Mouse (Mus musculus): ENCODE results near the gene Babam2.

Gene Babam2

DNA sequence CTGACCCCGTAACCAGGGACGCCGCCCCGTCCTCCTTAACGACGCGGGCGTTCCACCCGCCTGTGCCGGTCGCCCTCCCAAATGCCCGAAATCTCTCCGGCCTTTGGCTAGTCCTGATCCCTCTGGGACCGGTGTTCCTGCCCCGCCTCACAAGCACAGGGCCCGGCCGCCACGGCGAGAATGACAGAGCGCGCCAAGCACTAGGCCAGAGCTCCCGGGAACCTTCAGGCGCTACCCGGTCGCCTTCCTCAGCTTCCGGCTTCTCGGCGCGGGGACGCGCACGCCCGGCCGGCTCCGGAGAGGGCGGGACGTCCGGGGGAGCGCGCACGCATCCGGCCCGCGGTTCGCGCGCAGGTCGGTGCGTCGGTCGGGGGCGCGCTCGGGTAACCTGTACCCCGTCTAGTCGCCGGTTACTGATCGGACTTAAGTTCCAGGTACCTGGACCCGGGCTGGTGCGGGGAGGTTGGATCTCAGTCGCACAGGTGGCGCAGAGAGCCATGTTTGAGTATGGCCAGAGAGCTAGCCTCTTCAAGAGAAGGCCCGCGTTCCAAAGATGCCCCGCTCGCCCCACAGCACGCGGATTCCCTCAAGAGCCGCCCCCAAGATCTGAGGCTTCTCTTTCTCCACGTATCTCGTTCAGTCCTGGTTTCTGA lies at the start of gene Babam2:
Babam2 (plus strand) TSS at position 41 of the 653 bp plus-strand sequence.
- in situ Hi-C loops (cut with MboI), result loop anchor here (10.0 kb wide), 1 partner anchor 437 kb away; the partner anchor contains the start of gene Fosl2

DNA sequence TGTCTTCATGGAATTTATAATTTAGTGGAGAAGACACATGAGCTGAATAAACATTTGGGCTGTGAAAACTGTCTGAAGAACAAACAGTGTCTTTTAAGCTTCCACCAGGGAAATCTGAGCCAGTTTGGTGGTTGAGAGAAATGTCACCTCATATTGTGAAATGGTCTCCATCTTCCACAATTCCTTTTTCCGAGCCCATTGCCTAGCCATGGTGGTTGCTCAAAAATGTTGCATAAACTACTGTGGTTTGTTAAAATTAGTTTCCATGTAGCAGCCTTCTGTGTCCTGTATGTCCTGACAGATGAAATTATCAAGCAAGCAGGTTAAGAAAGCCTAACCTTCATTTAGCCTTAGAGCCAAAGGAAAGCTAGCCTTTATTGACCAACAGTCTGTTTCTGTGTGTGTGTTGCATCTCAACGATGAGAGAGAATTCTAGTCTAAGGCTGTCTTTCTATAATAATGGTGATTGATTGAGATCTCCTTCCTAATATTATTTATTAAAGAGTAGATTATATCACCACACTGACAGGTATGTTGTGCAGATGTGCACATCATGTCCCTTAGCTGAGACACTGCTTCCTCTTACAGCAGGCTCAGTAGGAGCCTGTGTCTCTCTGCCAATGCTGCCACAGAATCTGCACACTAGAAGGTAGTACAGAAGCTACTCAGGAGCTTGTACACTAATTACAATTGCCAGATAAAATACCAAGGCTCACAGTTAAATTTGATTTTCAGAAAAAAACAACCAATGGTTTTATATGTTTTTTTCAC lies 46.8 kb upstream of the Babam2 start:
- in situ Hi-C loops (cut with MboI), result no loop called here

DNA sequence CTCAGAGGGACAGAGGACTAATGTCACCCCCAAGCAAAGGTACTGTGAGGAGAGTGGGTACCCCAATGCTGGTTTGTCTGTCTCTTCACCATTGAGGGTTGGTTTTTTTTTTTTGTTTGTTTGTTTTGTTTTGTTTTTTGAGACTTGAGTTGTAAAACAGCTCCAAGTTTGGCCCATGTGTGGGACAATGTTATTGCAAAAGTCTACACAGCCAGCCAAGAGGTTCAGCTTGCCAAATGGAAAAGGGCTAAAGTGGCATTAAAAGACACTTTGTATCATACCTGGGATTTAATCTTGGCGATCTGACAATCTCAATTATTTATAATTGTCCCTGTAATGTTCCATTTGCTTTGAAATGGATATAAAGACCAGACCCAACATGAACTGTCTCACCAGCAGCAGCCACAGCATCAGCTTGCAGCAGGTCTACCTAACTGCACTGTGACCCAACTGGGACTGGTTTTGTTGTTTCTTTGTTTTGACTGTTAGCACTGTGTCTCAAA lies 41.7 kb upstream of the Babam2 start:
- in situ Hi-C loops (cut with MboI), result no loop called here

DNA sequence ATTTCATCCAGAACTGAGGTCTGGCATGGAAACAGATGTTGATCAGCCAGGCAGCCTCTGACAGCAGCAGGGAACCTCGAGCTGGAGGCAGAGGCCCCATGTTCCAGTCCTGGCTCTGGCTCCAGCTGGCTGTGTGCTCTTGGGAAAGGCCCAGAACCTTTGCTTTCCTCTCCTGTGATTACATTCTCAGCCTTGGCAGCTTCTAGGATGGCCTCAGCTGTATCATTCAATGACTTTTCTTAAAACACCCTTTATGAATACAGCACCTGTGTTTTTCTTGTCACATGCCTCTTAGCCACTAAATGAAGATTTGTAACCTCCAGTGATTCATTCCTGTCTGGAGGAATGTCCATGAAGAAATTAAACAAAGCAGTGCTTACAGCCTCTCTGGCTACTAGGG lies 31.3 kb upstream of the Babam2 start:
- in situ Hi-C loops (cut with MboI), result no loop called here

DNA sequence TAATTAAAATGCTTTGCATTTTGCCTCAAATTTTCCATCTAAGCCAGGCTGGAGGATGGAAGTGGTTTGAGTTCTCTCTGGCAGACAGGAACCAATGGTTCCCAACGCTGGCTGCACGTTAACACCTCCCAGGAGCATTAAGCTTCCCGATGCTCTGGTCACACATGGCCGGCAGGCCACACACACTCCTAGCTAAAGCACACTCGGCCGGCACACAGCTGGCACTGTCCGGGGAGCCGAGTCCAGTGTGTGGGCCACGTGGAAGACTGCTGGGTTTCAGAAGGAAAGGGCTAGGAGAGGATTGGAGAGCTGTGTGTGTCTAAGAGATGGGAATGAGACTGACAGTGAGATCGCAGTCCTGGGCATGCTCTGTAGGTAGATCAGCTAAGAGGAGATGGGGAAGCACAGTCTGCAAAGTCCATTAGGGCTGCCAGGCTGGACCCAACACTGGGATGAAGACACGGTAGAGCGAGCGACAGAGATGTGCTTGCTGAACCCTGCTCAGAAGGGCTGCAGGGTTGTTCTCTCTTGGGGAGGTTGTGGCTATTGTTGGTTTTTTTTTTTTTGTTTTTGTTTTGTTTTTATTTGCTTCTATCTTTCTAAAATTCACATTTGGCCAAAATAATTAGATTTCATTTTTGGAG lies 29.0 kb upstream of the Babam2 start:
- in situ Hi-C loops (cut with MboI), result no loop called here

DNA sequence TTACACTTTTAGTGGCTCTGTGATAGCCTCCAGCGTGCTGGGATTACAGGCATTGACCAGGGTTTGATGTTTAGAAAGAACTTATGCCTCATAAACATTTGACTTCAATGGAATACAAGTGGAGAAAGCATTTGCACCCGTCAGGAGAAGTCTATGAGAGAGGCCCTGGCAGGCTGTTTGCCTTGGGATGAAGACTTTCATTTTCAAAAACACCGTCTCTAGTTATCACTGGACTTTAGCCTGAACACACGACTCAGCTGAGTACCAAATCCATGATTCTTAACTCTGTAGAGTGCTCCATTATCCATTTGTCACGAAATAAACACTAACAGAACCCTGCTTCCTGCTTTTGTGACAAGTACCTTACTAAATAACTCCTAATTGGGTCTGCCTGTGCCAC lies 27.5 kb upstream of the Babam2 start:
- in situ Hi-C loops (cut with MboI), result no loop called here

DNA sequence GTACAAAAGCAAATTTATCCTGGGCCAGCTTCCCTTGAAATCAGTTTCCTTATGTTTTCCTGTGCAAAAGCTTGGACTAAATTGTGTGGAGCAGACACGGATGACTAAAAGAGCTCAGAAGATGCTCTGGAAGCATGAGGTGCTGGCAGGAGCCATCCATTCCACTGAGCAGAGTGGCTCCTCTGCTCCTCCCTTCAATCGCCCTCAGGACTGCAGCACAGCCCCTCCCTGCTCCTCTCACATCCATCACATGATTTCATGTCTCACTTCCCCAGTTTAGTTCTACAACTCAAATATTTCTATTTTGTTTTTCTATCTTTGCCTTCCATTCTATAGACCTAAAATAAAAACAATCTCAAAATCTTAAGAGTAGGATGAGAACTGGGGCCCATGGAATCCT lies 26.3 kb upstream of the Babam2 start:
- in situ Hi-C loops (cut with MboI), result no loop called here

DNA sequence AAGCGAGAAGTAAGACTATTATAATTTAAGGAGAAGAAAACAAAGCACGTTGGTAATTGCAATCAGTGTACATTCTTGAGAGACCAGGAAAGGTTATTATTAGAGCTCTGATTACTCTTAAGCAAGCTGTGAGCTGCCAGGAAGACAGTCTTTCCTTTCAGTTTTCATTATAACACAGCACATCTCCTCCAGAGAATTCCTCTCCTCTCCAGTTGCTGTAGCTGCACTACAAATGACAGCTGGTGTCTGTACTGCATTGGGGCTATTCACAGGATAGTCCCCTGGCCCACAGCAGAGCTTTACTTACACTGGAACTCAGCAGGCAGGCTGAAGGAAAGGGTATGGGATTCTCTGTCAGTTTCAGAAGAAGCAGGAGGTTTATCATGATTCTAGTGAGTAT lies 24.1 kb upstream of the Babam2 start:
- in situ Hi-C loops (cut with MboI), result no loop called here

DNA sequence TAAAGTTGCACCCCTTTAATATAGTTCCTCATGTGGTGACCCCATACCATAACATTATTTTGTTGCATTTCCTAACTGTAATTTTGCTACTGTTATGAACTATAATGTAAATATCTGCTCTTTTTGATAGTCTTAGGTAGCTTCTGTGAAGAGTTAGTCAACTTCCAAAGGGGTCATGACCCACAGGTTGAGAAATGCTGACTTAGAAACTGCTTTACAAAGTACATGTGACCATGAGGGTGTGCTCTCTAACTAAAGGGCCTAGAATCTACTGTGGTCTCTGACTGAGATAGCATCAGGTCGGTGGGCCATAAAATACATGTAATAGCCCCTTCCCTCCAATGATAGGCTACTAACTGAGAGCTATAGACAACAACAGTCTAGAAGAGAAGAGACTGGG lies 19.5 kb upstream of the Babam2 start:
- in situ Hi-C loops (cut with MboI), result no loop called here

DNA sequence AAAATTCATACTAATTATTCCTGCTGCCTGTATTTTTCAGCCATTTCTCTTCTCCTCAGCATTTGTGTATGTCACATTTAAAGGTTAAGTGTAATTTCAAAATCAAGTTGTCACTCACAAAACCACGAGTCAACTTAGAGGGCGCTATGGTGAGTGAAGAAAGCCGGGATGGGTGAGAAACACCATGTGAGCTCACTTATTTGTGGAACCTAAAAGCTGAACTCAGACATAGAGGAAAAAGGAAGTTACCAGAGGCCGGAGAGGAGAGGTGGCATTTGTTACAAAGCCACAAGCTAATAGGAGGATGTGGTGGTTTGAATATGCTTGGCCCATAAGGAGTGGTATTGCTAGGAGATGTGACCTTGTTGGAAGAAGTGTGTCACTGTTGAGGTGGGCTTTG lies 17.3 kb upstream of the Babam2 start:
- in situ Hi-C loops (cut with MboI), result no loop called here

DNA sequence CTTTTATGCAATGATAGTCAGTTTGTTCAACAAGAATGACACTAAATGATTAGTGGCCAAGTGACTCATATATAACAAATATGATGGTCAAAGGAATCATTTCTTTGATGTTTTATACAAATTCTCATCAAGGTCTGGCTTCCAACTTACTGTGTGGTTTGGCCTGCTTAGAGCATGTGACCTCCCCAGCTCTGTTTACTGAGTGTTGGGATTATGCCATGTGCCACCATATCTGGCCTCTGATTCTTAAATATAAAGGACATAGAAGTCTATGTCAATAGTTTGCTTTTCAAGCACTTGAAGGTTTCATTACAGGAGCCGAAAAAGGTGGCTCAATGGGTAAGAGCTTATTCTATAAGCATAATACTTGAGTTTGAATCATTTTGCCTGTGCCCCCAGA lies 15.2 kb upstream of the Babam2 start:
- in situ Hi-C loops (cut with MboI), result no loop called here

DNA sequence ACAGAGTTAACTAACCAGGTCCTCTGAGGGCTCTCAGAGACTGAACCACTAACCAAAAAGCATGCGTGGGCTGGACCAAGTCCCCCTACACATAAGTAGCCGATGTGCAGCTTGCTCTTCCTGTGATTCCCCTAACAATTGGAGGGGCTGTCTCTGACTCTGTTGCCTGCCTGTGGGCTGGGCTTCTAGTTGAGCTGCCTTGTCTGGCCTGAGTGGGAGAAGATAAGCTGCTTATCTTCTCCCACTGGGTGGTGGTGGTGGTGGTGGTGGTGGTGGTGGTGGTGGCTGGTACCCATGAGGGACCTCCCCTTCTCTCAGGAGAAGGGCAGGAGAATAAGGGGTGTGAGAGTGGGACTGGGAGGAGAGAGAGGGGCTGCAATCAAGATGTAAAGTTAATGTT lies 11.4 kb upstream of the Babam2 start:
- in situ Hi-C loops (cut with MboI), result no loop called here

DNA sequence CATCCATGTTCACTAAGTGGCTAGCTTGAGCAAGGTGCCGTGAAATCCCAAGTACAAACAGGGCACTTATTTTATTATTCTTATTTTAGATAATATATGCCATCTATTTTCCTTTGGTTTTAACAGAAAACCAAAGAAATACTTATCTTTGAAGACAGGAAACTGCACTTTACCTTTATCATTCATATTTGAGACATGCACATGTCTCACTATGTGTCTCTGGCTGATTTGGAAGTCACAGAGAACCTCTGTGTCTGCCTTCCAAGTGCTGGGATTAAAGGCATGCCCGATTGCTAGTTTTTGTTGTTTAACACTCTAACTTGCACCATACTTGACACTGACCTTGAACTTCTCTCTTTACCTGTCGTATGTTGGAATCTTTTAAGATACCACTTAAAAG lies 9.5 kb upstream of the Babam2 start:
- in situ Hi-C loops (cut with MboI), result no loop called here

DNA sequence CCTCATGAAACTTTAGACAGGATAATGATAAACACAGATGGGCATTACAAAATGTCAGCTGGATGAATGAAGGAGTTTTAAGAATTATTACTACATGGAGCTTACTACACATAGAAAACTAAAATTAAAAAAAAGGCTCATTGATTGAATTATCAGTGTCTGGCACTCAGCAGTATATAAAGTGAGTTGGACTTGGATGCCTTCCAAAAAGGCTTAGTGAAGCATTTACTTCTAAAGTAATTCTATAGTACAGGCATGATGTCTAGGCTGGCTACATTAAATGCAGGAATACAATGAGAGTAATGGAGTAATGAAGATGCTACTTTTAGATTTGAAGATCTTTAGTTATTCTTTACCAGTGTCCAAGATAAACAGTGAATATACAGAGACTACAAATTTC lies 4.3 kb upstream of the Babam2 start:
- in situ Hi-C loops (cut with MboI), result loop anchor here (10.0 kb wide), 1 partner anchor 442 kb away; the partner anchor contains the start of gene Fosl2

DNA sequence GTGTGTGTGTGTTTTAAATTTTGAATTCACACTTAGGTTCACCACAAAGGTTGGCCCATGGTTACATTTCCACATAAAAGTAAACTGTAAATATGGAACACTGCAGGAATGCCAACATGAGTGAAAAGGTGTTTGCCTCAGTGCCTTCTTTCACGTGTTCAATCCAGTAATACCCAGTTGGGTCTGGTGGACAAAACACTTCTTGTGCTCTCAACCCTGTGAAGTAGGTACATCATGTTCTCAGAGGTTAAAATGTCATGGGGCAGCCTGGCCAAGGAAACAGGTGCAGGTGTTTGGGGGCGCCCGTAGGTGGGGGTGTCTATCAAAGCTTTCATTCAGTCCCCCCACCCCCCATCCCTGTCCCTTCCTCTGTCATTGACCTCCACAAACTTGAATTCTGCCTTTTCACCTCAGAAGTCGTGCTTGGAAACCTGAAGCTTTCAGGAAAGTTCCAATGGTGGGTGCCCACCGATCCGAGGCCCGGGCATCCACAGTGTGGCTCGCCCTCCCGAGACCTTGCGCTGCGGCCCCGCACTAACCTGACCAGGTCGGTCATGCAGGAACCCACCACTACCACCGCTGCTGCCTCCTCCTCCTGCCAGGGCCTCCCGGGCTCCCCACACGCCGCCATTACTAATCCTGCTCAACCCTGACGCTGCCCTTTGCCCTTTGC lies 377 bp upstream of the Babam2 start, which contains the start of gene Rbks:
Rbks (minus strand) TSS at position 657 of the 673 bp plus-strand sequence.
- in situ Hi-C loops (cut with MboI), result loop anchor here (10.0 kb wide), 1 partner anchor 438 kb away; the partner anchor contains the start of gene Fosl2

DNA sequence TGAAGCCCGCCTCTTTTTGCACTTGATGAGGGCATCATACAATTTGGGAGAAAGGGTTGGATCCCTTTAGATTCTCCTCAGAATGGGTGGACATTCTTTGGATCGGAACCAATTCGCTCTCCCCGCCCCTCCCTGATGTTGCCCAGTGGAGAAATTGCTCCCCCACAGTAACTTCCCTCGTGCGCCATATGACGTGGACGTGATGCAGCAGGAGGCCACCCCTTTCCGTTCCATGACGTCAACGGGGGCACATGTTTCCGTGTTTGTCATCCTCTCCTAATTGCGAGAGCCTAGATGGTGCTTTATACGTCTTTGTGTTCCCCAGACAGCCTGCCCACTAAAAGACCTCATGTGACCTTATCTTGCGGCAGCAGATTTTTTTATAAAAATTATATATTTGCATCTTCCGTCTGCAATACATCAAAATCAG lies 828 bp downstream of the Babam2 start:
- in situ Hi-C loops (cut with MboI), result loop anchor here (10.0 kb wide), 1 partner anchor 436 kb away; the partner anchor contains the start of gene Fosl2

DNA sequence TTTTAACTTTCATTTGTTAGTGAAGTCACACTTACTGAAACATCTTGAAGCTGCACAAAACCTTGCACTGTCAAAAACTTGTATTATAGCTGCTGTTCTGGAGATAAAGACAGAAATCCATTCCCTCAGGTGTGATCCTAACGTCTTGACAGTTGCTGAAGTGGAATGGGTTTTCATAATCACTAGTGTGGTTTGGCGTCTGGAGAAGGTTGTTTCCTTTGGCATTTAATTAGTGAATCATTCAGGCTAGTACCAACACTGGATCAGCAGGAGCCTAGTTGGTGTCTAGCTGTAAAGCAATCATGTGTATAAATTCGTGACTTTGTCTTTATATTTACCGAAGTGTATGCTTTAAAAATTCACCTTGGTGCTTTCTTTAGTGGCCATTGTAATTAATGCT lies 1.4 kb downstream of the Babam2 start:
- in situ Hi-C loops (cut with MboI), result loop anchor here (10.0 kb wide), 1 partner anchor 436 kb away; the partner anchor contains the start of gene Fosl2

DNA sequence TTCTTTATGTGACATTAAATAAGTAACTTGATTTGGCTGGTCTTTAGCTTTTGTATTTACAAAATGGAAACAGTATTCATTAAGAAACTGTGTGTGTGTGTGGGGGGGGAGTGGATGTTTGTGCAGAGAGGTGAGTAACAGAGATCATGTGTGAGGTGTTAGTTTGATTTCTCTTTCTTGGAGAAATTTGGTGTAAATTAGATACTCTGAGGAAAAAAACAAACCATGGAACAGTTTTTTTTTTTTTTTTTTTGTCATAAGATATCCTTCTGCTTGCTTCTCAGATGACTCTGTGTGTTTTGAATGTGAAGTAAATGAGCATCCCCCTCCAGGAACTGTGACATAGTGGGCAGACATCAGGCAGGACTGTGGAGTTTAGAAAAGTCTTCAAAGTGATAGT lies 1.9 kb downstream of the Babam2 start:
- in situ Hi-C loops (cut with MboI), result loop anchor here (10.0 kb wide), 1 partner anchor 435 kb away; the partner anchor contains the start of gene Fosl2

DNA sequence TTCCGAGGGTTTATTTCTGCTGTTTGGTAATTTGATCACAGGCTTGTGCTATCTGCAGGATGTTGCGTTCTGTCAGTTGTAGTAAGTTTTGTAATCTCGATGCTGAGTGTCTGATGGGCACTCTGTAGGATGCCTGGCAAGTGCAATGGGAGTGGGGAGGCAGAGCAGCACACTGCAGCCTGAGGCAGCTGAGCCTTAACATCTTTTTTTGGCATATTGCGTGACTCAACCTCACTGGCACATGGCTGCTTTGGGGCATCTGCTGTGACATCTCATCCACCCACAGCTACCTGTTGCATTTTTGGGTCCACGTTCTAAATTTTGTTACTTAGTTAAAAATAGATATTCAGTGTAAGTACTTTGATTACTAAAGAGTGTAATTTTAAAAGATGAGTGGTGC lies 7.5 kb downstream of the Babam2 start:
- in situ Hi-C loops (cut with MboI), result no loop called here

DNA sequence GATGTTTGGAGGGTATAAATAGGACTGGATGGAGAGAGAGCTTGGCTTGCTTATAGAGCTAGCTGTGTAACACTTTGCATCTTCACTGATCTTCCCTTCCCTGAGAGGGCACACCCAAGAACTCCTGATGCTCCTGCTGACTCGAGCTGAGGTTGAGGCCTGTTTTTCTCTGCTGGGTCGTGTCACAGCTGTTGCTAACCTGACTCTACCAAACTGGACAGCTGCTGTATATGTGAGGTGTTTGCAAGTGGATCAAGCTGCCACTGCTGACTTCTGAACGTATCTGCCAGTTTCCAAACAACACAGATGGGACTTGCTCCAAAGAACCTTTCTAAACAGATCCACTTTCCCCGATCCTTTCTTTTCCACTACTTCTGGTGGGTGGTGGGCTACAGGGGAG lies 9.3 kb downstream of the Babam2 start:
- in situ Hi-C loops (cut with MboI), result no loop called here

DNA sequence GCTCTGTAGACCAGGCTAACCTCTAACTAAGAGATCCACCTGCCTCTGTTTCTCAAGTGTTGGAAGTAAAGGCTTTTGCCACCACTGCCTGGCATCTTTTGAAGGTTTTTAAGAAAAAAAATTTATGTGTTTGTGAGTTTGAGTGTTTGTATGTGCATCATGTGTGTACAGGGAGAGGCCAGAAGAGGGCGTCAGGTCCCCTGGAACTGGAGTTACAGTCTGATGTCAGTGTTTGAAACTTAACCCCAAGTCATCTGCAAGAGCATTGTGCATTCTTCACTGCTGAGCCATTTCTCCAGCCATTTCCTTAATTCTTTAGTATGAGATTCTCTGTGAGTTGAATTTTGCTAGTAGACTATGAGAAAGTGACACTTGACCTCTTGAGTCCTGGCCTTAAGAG lies 11.9 kb downstream of the Babam2 start:
- in situ Hi-C loops (cut with MboI), result no loop called here

DNA sequence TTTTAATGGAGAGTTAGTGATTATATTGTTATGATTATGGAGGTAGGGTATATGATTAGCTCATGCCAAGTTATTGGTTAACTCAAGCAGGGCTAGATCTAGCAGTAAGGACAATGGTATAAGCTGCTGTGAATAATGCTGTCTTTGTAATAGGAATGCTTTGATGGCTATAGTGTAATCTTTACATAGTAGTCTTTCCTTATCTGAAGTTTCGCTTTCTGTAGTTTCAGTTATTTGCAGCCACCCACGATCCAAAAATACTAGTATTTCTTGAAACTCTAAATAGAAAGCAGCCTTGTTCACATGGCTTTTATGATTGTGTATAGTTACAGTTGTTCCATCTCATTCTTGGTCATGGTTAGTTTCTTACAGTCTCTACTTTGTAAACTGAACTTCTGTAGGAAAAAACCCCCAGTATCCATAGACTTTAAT lies 15.8 kb downstream of the Babam2 start:
- in situ Hi-C loops (cut with MboI), result no loop called here

Data from mature B cell (primary cell).